Mouse (Mus musculus) left cerebral cortex, adult 2 months (tissue): ENCODE results near the gene Wnt5a. TPM values are rescaled to one million over a fixed set of nuclear protein-coding genes. Genes with fewer than 3 reads are reported as not detected.

Source experiments
- DNase-seq, 2 experiments: peaks; one replicate each; pipeline ENCODE4 v3.0.0; 2021 to 2022; ENCODE audit warnings: low spot score in 2 of 2, mixed read lengths in 1 of 2; ENCODE audit errors: extremely low spot score in 1 of 2
- H3K27ac ChIP-seq: fragments of 200-600 bp; 2 replicates; pipeline ENCODE4 v1.8.1; 2022
- H3K4me3 ChIP-seq: fragments of 200-600 bp; 2 replicates; pipeline ENCODE4 v1.8.1; 2022
- CTCF ChIP-seq: fragments of 200-600 bp; IDR thresholded peaks from 2 replicates; pipeline ENCODE4 v1.8.1; 2022; ENCODE audit warnings: antibody characterized with exemption, mild to moderate bottlenecking, moderate library complexity
- intact Hi-C: fragments of 180-260 bp; cut with DNase I; formaldehyde crosslinking; loops from one replicate; pipeline ENCODE4 v1.15.1; 2025
- total RNA-seq, 2 experiments: library from RNA; stranded (reverse); gene quantifications; 2 replicates each; pipeline ENCODE4 v1.2.3; 2021

The Wnt5a gene
- total RNA-seq, 2 experiments from 2014 or later: 9.6 to 10.1 TPM

GRCm38 (mm10) chr14:28501216-28501878 is 3.2 kb upstream of the Wnt5a start:
- intact Hi-C loops: loop anchor here (10.0 kb wide), 2 partner anchors 217 to 267 kb away; no protein-coding TSS in a partner anchor
- no peak for DNase-seq
- H3K4me3 ChIP-seq: no peak overlapping the region
- no peak overlapping the region for H3K27ac ChIP-seq
- TF ChIP-seq CTCF: no peak

- no peak for DNase-seq
- Histone ChIP-seq H3K4me3 (no peak overlapping the region), H3K27ac (no peak overlapping the region)
- no peak for TF ChIP-seq CTCF
- intact Hi-C loops: loop anchor here (10.0 kb wide), 2 partner anchors 218 to 268 kb away; no protein-coding TSS in a partner anchor
Measured at GRCm38 (mm10) chr14:28503276-28503675, 1.3 kb upstream of the Wnt5a start.

DNA sequence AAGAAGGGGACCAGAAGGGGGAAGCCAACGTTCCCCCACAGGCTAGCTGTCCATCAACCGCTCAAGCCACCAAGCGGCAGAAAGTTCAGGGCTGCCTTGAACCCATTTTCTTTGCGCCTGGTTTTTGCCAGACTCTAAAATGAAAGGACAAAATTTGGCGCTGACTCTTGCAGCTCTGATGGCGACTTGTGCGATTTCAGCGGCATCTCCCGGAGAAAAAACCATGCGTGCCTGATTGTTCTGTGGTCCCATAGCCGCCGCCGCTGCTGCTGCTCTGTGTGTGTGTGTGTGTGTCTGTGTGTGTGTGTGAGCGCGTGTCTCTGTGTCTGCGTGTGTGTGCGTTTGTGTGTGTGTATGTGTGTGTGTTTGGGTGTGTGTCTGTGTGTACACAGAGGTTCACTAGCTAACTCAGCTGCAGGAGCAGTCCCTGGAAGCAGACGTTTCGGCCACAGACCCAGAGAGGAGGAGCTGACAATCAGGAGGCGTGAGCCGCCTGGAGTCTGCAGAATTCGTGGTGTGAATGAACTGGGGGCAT is 568 bp downstream of the Wnt5a start:
- intact Hi-C loops: loop anchor here (5.0 to 10.0 kb wide), 3 partner anchors 220 to 503 kb away; no protein-coding TSS in a partner anchor
- H3K27ac ChIP-seq: no peak overlapping the region; the same call in 1 of the 2 replicates
- no peak for DNase-seq

DNA sequence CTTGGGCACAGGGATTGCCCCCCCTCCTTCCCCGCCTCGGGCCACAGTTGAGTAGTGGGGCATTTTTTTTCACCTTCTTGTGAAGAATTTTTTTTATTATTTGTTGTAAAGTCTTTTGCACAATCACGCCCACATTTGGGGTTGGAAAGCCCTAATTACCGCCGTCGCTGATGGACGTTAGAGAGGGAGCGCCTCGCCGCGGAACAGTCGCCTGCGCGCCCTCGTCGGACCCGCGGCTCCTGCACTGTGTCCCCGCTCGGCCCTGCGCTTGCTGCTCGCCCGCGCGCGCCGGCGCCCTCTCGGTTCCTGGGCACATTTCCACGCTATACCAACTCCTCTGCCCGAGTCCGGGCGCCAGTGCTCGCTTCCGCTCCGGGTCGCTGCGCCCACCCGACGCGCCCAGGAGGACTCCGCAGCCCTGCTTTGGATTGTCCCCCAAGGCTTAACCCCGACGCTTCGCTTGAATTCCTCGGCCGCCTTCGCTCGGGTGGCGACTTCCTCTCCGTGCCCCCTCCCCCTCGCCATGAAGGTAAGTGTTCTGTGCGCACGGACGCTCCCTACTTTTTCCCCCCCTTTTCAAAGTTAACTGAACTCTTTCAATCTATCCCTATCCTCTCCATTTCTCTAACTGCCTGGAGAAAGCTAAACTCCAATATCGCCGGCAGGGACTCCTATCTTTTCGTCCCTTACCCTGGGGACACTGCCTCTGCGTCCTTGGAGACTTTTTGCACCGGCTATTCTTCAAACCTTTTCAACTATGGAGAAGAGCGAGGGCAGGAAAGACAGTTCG is 1.2 kb downstream of the Wnt5a start:
- Histone ChIP-seq H3K4me3 (peak overlapping the region; percentile 55), H3K27ac (no peak overlapping the region)
- intact Hi-C loops: loop anchor here (2.0 to 10.0 kb wide), 5 partner anchors 221 to 697 kb away; no protein-coding TSS in a partner anchor
- no peak for TF ChIP-seq CTCF
- DNase-seq: peak in 1 of 2 experiments; percentile 31

More for the DNA sequence above, 568 bp downstream of the Wnt5a start:
- H3K4me3 ChIP-seq: peak overlapping the region; percentile 55
- TF ChIP-seq CTCF: no peak; the same call in none of the 2 replicates

DNA sequence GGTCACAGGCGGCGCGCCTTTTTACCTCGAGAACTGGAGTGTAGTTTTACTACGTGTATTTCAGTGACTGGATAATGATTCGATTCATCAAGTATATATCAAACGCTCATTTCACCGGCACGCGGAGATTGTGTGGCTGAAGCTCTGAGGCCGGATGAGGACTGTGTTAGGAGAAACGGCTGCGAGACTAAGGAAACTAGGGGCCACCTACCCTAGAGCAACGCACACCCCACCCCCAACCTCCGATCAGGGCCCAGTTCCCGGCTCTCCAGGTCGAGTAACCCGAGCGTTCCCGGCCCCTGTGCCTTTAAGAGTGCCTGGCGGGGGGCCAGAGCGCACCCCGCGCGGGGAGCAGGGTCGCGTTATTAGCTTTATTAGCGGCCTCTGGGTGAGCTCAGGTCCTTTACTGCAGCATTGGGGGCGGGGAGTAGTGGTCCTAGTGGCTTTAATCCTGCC is 1.9 kb downstream of the Wnt5a start:
- Histone ChIP-seq H3K4me3 (peak overlapping the region; percentile 55), H3K27ac (no peak overlapping the region)
- intact Hi-C loops: loop anchor here (2.0 to 10.0 kb wide), 5 partner anchors 222 to 698 kb away; no protein-coding TSS in a partner anchor
- TF ChIP-seq CTCF: no peak
- no peak for DNase-seq

DNA sequence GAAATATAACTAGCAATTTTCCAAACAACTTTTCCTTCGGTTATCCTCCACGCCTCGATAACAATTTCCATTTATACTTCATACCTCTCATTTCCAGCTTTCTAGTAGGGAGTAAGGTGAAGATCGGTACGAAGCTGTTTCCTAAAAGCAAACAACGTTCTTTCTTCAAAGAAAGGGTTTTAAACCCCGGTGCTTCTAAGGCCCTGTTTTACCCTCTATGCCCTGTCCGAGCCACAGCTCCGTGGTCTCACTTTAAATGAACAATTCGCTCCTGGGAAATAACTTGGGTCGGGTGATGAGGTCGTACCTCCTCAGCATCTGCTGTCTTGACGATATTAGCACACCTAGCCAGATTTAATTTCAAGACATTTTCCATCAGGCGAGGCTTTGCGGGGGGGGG is 2.5 kb downstream of the Wnt5a start:
- Histone ChIP-seq H3K4me3 (peak overlapping the region; percentile 55), H3K27ac (no peak overlapping the region)
- TF ChIP-seq CTCF: no peak
- no peak for DNase-seq
- intact Hi-C loops: loop anchor here (2.0 to 10.0 kb wide), 5 partner anchors 222 to 698 kb away; no protein-coding TSS in a partner anchor

DNA sequence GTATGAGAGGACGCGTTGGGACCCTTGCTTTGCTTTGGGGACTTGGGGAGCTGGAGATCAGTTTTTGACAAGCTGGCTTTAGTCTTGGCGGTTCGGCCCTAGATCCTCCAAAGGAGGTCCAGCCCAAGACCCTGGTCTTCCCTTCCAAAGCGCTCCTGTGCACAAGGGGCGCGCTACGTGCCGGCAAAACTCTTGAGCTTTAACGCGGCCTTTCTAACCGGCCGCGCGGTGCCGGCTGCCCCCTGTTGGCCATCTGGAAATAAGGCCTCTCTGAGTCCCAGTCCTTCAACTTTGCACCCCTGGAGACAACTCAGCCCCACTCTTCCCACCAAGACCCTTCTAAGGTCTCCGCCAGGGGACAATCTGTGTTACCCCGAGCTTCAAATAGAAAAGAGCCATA is 2.9 kb downstream of the Wnt5a start:
- peak; percentile 90 for TF ChIP-seq CTCF
- intact Hi-C loops: loop anchor here (2.0 to 10.0 kb wide), 5 partner anchors 223 to 699 kb away; no protein-coding TSS in a partner anchor
- Histone ChIP-seq H3K27ac (no peak overlapping the region), H3K4me3 (peak overlapping the region; percentile 55)
- peak; percentile 57 to 66 for DNase-seq

- no peak overlapping the region for H3K27ac ChIP-seq
- DNase-seq: no peak
- intact Hi-C loops: loop anchor here (5.0 to 10.0 kb wide), 3 partner anchors 224 to 506 kb away; no protein-coding TSS in a partner anchor
Measured at GRCm38 (mm10) chr14:28508288-28509258, 4.0 kb downstream of the Wnt5a start.

DNA sequence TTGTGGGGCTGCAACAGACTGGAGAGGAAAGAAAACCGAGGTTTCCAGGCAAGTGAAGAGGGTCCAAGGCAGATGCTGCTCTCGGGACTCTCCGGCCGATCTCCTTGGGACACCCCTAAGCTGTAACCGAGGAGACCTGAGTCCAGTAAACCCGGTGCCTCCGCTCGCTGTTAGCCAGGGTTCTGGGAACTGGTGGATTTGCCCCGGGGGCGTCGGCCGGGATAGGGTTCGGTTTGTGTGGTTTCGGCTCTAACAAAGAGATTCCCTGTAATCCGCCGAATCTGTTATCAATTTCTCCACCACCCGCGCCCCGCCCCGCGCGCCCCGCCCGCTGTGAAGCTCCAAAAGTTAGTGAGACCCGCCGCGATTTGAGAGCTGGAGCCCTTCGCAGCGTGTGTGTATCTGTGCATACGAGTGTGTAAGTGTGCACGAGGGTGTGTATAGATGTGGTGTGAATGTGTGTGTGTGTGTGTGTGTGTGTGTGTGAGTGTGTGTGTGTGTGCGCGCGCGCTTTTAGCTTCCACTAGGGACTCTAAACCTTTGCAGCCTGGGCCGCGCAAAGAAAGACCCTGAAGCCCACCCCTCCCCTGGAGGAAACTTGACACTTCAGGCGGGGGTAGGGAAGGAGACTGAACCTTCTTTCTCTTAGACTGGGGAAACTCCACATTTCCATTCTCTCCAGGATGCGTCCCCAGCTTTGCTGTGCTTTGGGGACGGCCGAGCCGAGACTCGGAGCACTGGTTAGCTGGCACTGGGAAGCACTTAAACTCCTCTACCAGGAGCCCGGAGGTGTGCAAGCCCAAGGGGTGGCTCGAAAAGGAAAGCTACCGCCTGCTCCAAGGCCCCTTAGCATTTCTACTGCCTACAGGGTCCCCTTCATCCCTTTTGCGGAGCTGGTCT is 5.1 kb downstream of the Wnt5a start:
- intact Hi-C loops: loop anchor here (5.0 to 10.0 kb wide), 4 partner anchors 225 to 578 kb away; no protein-coding TSS in a partner anchor
- DNase-seq: no peak
- Histone ChIP-seq H3K27ac (no peak overlapping the region), H3K4me3 (peak overlapping the region; percentile 34)
- no peak for TF ChIP-seq CTCF

More at GRCm38 (mm10) chr14:28508288-28509258, 4.0 kb downstream of the Wnt5a start:
- H3K4me3 ChIP-seq: peak overlapping the region; percentile 31; the same call in 1 of the 2 replicates
- TF ChIP-seq CTCF: no peak
